Mouse (Mus musculus) small intestine, adult 2 months (tissue): ENCODE measurements at regions not wholly inside any gene's neighbourhood (a gene's known extent, or its start where the extent isn't known, plus 50 kb on each side); places are given as distances from the start of the nearest gene placed in this dataset.

Experiments
- CTCF ChIP-seq: fragments of 200-500 bp; IDR thresholded peaks from 2 replicates; pipeline ENCODE4 v1.5.1; 2012; ENCODE audit warnings: low read depth, mild to moderate bottlenecking, control low read depth, inconsistent platforms, low read length, moderate library complexity, mixed read lengths; ENCODE audit not compliant: insufficient replicate concordance, insufficient read length; ENCODE audit errors: extremely low read depth
- POLR2A ChIP-seq: fragments of 200-500 bp; IDR thresholded peaks from 2 replicates; pipeline ENCODE4 v1.6.1; 2012; ENCODE audit warnings: low read depth, mild to moderate bottlenecking, control low read depth, inconsistent platforms, low read length, moderate library complexity

DNA sequence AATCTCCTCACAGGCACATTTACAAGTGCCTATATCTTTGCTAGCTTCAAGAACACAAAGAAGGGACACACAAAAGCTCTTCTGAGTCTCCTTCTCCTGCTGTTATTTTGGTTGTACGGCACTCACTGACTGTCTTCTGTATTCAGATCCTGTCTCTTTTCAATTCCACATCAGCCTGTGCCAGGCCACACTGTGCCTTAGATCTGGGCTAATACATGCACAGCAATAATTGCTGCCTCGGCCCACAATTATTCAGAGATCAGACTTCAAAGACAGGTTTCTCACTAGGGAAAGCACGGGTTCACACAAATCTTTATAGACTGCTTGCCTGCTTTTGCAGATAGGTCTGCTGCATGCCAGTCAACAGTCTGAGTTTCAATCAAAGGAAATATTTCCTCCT lies 617.8 kb downstream of the Ipo11 start:
- TF ChIP-seq CTCF (no peak), POLR2A (no peak)
